13 mouse cellular contexts compared by ENCODE assay signal in the genomic region with DNA sequence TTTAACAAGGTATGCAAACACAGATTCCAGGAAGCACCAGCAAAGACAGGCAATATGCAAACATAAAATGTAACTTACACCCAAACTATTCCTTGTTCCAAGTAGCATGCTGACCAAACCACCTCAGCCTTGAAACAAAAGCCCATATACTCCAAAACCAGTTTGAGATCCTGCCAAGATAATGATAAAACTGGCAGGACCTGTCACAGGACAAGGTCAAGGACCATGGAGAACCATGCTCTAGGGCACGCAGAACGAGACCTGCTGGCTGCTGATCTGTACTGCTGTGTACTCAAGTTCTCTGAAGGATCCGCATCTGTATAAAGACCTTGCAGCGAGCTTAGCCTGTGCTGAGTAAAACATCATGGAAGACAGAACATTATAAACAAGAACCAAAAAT. TPM values are rescaled to one million over a fixed set of nuclear protein-coding genes. Genes with fewer than 3 reads are reported as not detected.
DNase-seq lines count a peak whose midpoint lies in the region; ATAC-seq and TF ChIP-seq lines count a peak whose summit lies in the region.
"Had no signal": no experiment of that assay in that cellular context is flagged by ENCODE, and none has a peak within 500 bp of the region (broad histone marks: within the 10 kb centered on the region; RNA-seq: fewer than 3 reads in every experiment).

No protein-coding gene starts in this region.

- 87% methylated on average over 4 of the region's 4 CpGs for WGBS in hindbrain, embryonic 10.5 days
- WGBS in hindbrain, embryonic 11.5 days = 94% methylated on average over 4 of the region's 4 CpGs
- 94% methylated on average over 4 of the region's 4 CpGs for WGBS in neural tube, embryonic 12.5 days
- 92% methylated on average over 4 of the region's 4 CpGs for WGBS in forebrain, postnatal 0 days
- 96% methylated on average over 4 of the region's 4 CpGs for WGBS in neural tube, embryonic 14.5 days
- WGBS in heart, embryonic 12.5 days = 86% methylated on average over 4 of the region's 4 CpGs

- no peak overlapping the region for H3K9ac ChIP-seq in hindbrain, embryonic 11.5 days (ENCODE audit: low read depth, low read length)
- no peak overlapping the region for H3K9ac ChIP-seq in neural tube, embryonic 12.5 days
- 0 out of 2 replicates have a peak overlapping the region, but pooled peaks have one; percentile 50 for H3K9ac ChIP-seq in forebrain, postnatal 0 days
- no peak overlapping the region for H3K9ac ChIP-seq in neural tube, embryonic 14.5 days (replicated peaks; ENCODE audit: low read depth, low read length)
- H3K9ac ChIP-seq in heart, embryonic 12.5 days = no peak overlapping the region
- H3K9ac ChIP-seq: liver, embryonic 13.5 days had no signal

- peak overlapping the region; percentile 82; the same call in 1 of the 2 replicates for H3K4me3 ChIP-seq in hindbrain, embryonic 10.5 days
- no peak overlapping the region for H3K4me3 ChIP-seq in hindbrain, embryonic 11.5 days (ENCODE audit: low read depth, low read length)
- H3K4me3 ChIP-seq in neural tube, embryonic 12.5 days = no peak overlapping the region
- H3K4me3 ChIP-seq in forebrain, postnatal 0 days (ENCODE audit: low read depth, low read length) = peak overlapping the region; percentile 53; the same call in 1 of the 2 replicates
- peak overlapping the region; percentile 94; the same call in 1 of the 2 replicates for H3K4me3 ChIP-seq in neural tube, embryonic 14.5 days (ENCODE audit: low read depth, low read length)
- no peak overlapping the region for H3K4me3 ChIP-seq in heart, embryonic 12.5 days
- H3K4me3 ChIP-seq: heart, embryonic 10.5 days; liver, embryonic 13.5 days had no signal

- ATAC-seq in hindbrain, embryonic 11.5 days (ENCODE audit: low FRiP score) = no peak
- no peak for ATAC-seq in neural tube, embryonic 12.5 days (ENCODE audit: low FRiP score, low read depth)
- no peak for ATAC-seq in forebrain, postnatal 0 days
- no peak for ATAC-seq in neural tube, embryonic 14.5 days (ENCODE audit: low read depth)
- ATAC-seq in heart, embryonic 12.5 days (ENCODE audit: insufficient number of reproducible peaks, low FRiP score) = no peak
- ATAC-seq: inflammation-experienced regulatory T-cells, adult 6 months had no signal

- no peak for DNase-seq in hindbrain, embryonic 10.5 days (ENCODE audit: low spot score)
- DNase-seq in hindbrain, embryonic 11.5 days (ENCODE audit: low spot score) = no peak
- DNase-seq in neural tube, embryonic 10.5 days (ENCODE audit: extremely low spot score, low spot score) = no peak
- DNase-seq in forebrain, postnatal 0 days = no peak
- no peak for DNase-seq in ovary, postnatal 36 days (ENCODE audit: low spot score)
- DNase-seq: cerebellum, postnatal 10 days; liver, embryonic 13.5 days; thymus, postnatal 4 days had no signal

- no peak for TF ChIP-seq CTCF in forebrain, postnatal 0 days (IDR thresholded peaks at IDR 0.05; ENCODE audit: low read depth)

- H3K4me1 ChIP-seq in hindbrain, embryonic 10.5 days (replicated peaks) = peaks cover 18% of the 10 kb centered on the region
- no peaks in the 10 kb centered on the region; the same call in 1 of the 2 replicates for H3K4me1 ChIP-seq in hindbrain, embryonic 11.5 days (replicated peaks; ENCODE audit: control insufficient read depth, insufficient read depth, low read length)
- H3K4me1 ChIP-seq in neural tube, embryonic 12.5 days = peaks cover 6% of the 10 kb centered on the region
- peaks cover 13% of the 10 kb centered on the region for H3K4me1 ChIP-seq in forebrain, postnatal 0 days (ENCODE audit: insufficient read depth)
- H3K4me1 ChIP-seq in neural tube, embryonic 14.5 days (ENCODE audit: control insufficient read depth, insufficient read depth, low read length) = peaks cover 8% of the 10 kb centered on the region; the same call in 1 of the 2 replicates
- no peaks in the 10 kb centered on the region for H3K4me1 ChIP-seq in heart, embryonic 12.5 days (replicated peaks)

- H3K9me3 ChIP-seq in hindbrain, embryonic 10.5 days = no peaks in the 10 kb centered on the region
- no peaks in the 10 kb centered on the region for H3K9me3 ChIP-seq in hindbrain, embryonic 11.5 days (ENCODE audit: control insufficient read depth, low read length)
- no peaks in the 10 kb centered on the region for H3K9me3 ChIP-seq in neural tube, embryonic 12.5 days
- no peaks in the 10 kb centered on the region for H3K9me3 ChIP-seq in forebrain, postnatal 0 days (ENCODE audit: low read length)
- no peaks in the 10 kb centered on the region for H3K9me3 ChIP-seq in neural tube, embryonic 14.5 days (ENCODE audit: control insufficient read depth, low read length)
- H3K9me3 ChIP-seq in heart, embryonic 12.5 days (replicated peaks) = no peaks in the 10 kb centered on the region
- H3K9me3 ChIP-seq: heart, embryonic 10.5 days; liver, embryonic 13.5 days had no signal

- no peaks in the 10 kb centered on the region for H3K27me3 ChIP-seq in hindbrain, embryonic 10.5 days (ENCODE audit: insufficient read depth, poor library complexity, severe bottlenecking)
- H3K27me3 ChIP-seq in hindbrain, embryonic 11.5 days (ENCODE audit: control insufficient read depth, insufficient read depth, low read length) = no peaks in the 10 kb centered on the region
- no peaks in the 10 kb centered on the region for H3K27me3 ChIP-seq in neural tube, embryonic 12.5 days (replicated peaks)
- no peaks in the 10 kb centered on the region for H3K27me3 ChIP-seq in forebrain, postnatal 0 days (ENCODE audit: insufficient read depth, low read length)
- no peaks in the 10 kb centered on the region; the same call in 1 of the 2 replicates for H3K27me3 ChIP-seq in neural tube, embryonic 14.5 days (ENCODE audit: control insufficient read depth, insufficient read depth, low read length)
- no peaks in the 10 kb centered on the region for H3K27me3 ChIP-seq in heart, embryonic 12.5 days (replicated peaks)

- no peak overlapping the region for H3K27ac ChIP-seq in hindbrain, embryonic 10.5 days
- H3K27ac ChIP-seq in hindbrain, embryonic 11.5 days (ENCODE audit: low read depth, low read length) = no peak overlapping the region
- no peak overlapping the region for H3K27ac ChIP-seq in neural tube, embryonic 12.5 days
- no peak overlapping the region for H3K27ac ChIP-seq in forebrain, postnatal 0 days (ENCODE audit: low read depth, low read length)
- H3K27ac ChIP-seq in neural tube, embryonic 14.5 days (ENCODE audit: low read depth, low read length) = no peak overlapping the region
- no peak overlapping the region for H3K27ac ChIP-seq in heart, embryonic 12.5 days (ENCODE audit: poor library complexity, severe bottlenecking)
- H3K27ac ChIP-seq: heart, embryonic 10.5 days; liver, embryonic 13.5 days had no signal

- no peaks in the 10 kb centered on the region for H3K36me3 ChIP-seq in hindbrain, embryonic 10.5 days
- no peaks in the 10 kb centered on the region for H3K36me3 ChIP-seq in hindbrain, embryonic 11.5 days (ENCODE audit: control insufficient read depth, insufficient read depth, low read length)
- H3K36me3 ChIP-seq in neural tube, embryonic 12.5 days = no peaks in the 10 kb centered on the region
- H3K36me3 ChIP-seq in forebrain, postnatal 0 days (ENCODE audit: insufficient read depth) = no peaks in the 10 kb centered on the region
- no peaks in the 10 kb centered on the region for H3K36me3 ChIP-seq in neural tube, embryonic 14.5 days (ENCODE audit: control insufficient read depth, insufficient read depth, low read length)
- 0 out of 2 replicates have a peak, but pooled peaks cover 3% of the 10 kb centered on the region for H3K36me3 ChIP-seq in heart, embryonic 12.5 days
- H3K36me3 ChIP-seq: heart, embryonic 10.5 days; liver, embryonic 13.5 days had no signal

- no peak overlapping the region for H3K4me2 ChIP-seq in hindbrain, embryonic 11.5 days (replicated peaks; ENCODE audit: low read depth, low read length)
- H3K4me2 ChIP-seq in neural tube, embryonic 12.5 days (replicated peaks) = peak overlapping the region; percentile 78
- peak overlapping the region; percentile 52 for H3K4me2 ChIP-seq in forebrain, postnatal 0 days (ENCODE audit: low read depth)
- H3K4me2 ChIP-seq in neural tube, embryonic 14.5 days (ENCODE audit: low read depth, low read length) = peak overlapping the region; percentile 81
- no peak overlapping the region for H3K4me2 ChIP-seq in heart, embryonic 12.5 days

RNA-seq across cellular contexts. Expression of gene Gpr137c, which starts 1.8 kb away (rescaled TPM):
- 4.3 and 6.2 TPM in 2 replicates for polyA plus RNA-seq in hindbrain, embryonic 10.5 days (2016; fragmentation: Nextera tagmentation; extraction: Ambion mirVana)
- 9.6 and 10.0 TPM in 2 replicates for polyA plus RNA-seq in hindbrain, embryonic 11.5 days (2014; fragmentation: Nextera tagmentation; extraction: Ambion mirVana)
- 10.2 and 12.6 TPM in 2 replicates for polyA plus RNA-seq in neural tube, embryonic 12.5 days (2016; fragmentation: Nextera tagmentation; extraction: Ambion mirVana)
- total RNA-seq in forebrain, postnatal 0 days (2014; rRNA removed) = 38.7 and 42.8 TPM in 2 replicates
- polyA plus RNA-seq in forebrain, postnatal 0 days (2015; fragmentation: Nextera tagmentation; extraction: Ambion mirVana) = 7.2 and 9.4 TPM in 2 replicates
- polyA plus RNA-seq in neural tube, embryonic 14.5 days (2014; fragmentation: Nextera tagmentation; extraction: Ambion mirVana) = 23.5 and 25.0 TPM in 2 replicates
- 6.6 and 8.5 TPM in 2 replicates for polyA plus RNA-seq in heart, embryonic 12.5 days (2016; fragmentation: Nextera tagmentation; extraction: Ambion mirVana)

RNA-seq across cellular contexts. Expression of gene Txndc16, which starts 2.4 kb away (rescaled TPM):
- polyA plus RNA-seq in hindbrain, embryonic 10.5 days (2016; fragmentation: Nextera tagmentation; extraction: Ambion mirVana) = 15.1 and 16.5 TPM in 2 replicates
- 23.3 and 24.9 TPM in 2 replicates for polyA plus RNA-seq in hindbrain, embryonic 11.5 days (2014; fragmentation: Nextera tagmentation; extraction: Ambion mirVana)
- 25.0 and 26.8 TPM in 2 replicates for polyA plus RNA-seq in neural tube, embryonic 12.5 days (2016; fragmentation: Nextera tagmentation; extraction: Ambion mirVana)
- total RNA-seq in forebrain, postnatal 0 days (2014; rRNA removed) = 51.9 and 61.2 TPM in 2 replicates
- 26.1 and 32.5 TPM in 2 replicates for polyA plus RNA-seq in forebrain, postnatal 0 days (2015; fragmentation: Nextera tagmentation; extraction: Ambion mirVana)
- polyA plus RNA-seq in neural tube, embryonic 14.5 days (2014; fragmentation: Nextera tagmentation; extraction: Ambion mirVana) = 45.4 and 45.7 TPM in 2 replicates
- polyA plus RNA-seq in heart, embryonic 12.5 days (2016; fragmentation: Nextera tagmentation; extraction: Ambion mirVana) = 13.9 and 15.3 TPM in 2 replicates

Comparison
In these comparisons a context has a peak if more than half of its experiments do, and no peak if none do; other contexts are left out.
1. H3K4me3 ChIP-seq: peak in hindbrain, embryonic 10.5 days (single experiment), forebrain, postnatal 0 days (single experiment) and neural tube, embryonic 14.5 days (single experiment); none in hindbrain, embryonic 11.5 days (single experiment), neural tube, embryonic 12.5 days (single experiment) and heart, embryonic 12.5 days (single experiment).
2. H3K4me2 ChIP-seq: peak in neural tube, embryonic 12.5 days (single experiment), forebrain, postnatal 0 days (single experiment) and neural tube, embryonic 14.5 days (single experiment); none in hindbrain, embryonic 11.5 days (single experiment) and heart, embryonic 12.5 days (single experiment).